Mouse (Mus musculus) limb, embryonic 10.5 days (tissue): Measurements from ENCODE around the gene Kcnc3. TPM values are rescaled to one million over a fixed set of nuclear protein-coding genes. Genes with fewer than 3 reads are reported as not detected.

Experiments
- DNase-seq: peaks from one replicate; pipeline ENCODE4 v3.0.0-alpha.2; 2017; ENCODE audit warnings: low spot score
- H3K27ac ChIP-seq: fragments of 300-500 bp; sonication (generic); 2 replicates; pipeline ENCODE4 v1.5.1; 2016; ENCODE audit warnings: mild to moderate bottlenecking
- H3K27me3 ChIP-seq: fragments of 300-500 bp; sonication (generic); 2 replicates; pipeline ENCODE4 v1.6.1; 2016; ENCODE audit warnings: low read depth, mild to moderate bottlenecking; ENCODE audit not compliant: poor library complexity, severe bottlenecking
- H3K36me3 ChIP-seq: fragments of 300-500 bp; sonication (generic); 2 replicates; pipeline ENCODE4 v1.6.1; 2016; ENCODE audit warnings: mild to moderate bottlenecking, moderate library complexity
- H3K4me1 ChIP-seq: fragments of 300-500 bp; sonication (generic); 2 replicates; pipeline ENCODE4 v1.6.1; 2016
- H3K4me3 ChIP-seq: fragments of 300-500 bp; sonication (generic); 2 replicates; pipeline ENCODE4 v1.5.1; 2016; ENCODE audit warnings: mild to moderate bottlenecking, moderate library complexity
- H3K9me3 ChIP-seq: fragments of 300-500 bp; sonication (generic); replicated peaks from 2 replicates; pipeline ENCODE4 v1.6.1; 2016; ENCODE audit warnings: mild to moderate bottlenecking
- WGBS: fragments of 180-500 bp; shearing (Covaris S2); methylation state at CpG from one replicate; pipeline ENCODE4 v1.1.7; 2016; 5-methylcytosine and 5-hydroxymethylcytosine counted together
- polyA plus RNA-seq: library from polyadenylated mRNA; unstranded; fragments of >200 nt; fragmentation: Nextera tagmentation; extraction: Ambion mirVana; gene quantifications from 2 replicates; pipeline ENCODE4 v1.2.1, GENCODE M21; 2016

The Kcnc3 gene
- polyA plus RNA-seq, 1 experiment from 2014 or later: 0.21 TPM

DNA sequence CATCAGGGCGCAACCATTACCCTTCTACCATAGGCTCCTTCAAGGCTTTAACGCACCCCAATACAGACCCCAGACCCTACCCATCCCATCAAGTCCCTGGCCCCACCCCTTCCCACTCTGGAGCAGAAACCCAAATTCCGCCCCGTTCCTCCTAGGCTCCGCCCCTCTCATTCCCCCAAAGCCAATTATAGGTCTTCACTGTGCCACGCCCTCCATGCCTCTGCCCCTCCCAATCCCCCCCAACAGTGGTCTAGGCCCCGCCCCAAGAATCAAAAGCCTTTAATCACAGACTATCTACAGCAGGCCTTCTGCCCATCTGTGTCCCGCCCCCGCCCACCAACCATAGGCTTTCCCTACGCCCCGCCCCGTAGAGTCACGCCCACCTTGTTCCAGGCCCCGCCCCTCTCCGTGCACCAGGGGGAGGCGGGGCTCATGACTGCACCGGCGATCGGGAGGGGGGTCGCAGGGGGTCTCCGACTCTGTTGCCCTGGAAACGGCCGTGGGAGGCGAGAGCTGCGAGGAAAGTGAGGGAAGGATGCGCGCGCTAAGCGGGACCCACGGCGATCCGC is 37.2 kb upstream of the Kcnc3 start:
- under 1% methylated on average over 32 of the region's 32 CpGs for WGBS
- H3K27me3 ChIP-seq: no peaks in the 10 kb centered on the region
- H3K9me3 ChIP-seq: no peaks in the 10 kb centered on the region
- H3K27ac ChIP-seq: peak overlapping the region; percentile 88
- peaks cover 33% of the 10 kb centered on the region for H3K36me3 ChIP-seq
- H3K4me1 ChIP-seq: peaks cover 16% of the 10 kb centered on the region
- peak overlapping the region; percentile 89 for H3K4me3 ChIP-seq
- DNase-seq: peak; percentile 92

DNA sequence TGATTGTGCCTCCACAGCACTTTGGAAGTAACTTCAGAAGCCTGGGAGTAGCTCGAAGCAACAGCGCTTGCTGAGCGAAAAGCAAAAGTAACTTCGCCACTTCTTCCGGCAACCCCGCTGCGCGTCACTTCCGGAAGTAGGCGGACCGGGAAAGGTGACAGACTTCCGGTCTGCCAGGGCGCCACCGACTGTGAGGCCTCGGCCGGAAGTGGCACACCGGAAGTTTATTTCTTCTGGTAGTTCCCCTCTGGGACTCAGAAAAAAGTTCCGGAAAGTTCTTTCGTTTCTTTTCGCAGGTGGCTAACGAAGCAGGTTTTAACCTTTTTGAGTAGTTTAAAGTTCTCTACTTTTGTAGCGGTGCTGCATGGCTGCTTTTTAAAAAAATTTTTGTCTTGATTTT is 36.6 kb upstream of the Kcnc3 start, which contains the start of gene Nr1h2:
Gene Nr1h2, minus strand, starts transcription at position 126 of the 400 bp plus-strand sequence.
- Histone ChIP-seq H3K4me3 (peak within 1 kb of the TSS; percentile 89), H3K36me3 (peaks cover 33% of the 10 kb centered on the region), H3K4me1 (peaks cover 16% of the 10 kb centered on the region), H3K27ac (peak within 1 kb of the TSS; percentile 88), H3K9me3 (no peaks in the 10 kb centered on the region), H3K27me3 (no peaks in the 10 kb centered on the region)
- under 1% methylated on average over 22 of the region's 22 CpGs for WGBS
- peak; percentile 98 for DNase-seq

DNA sequence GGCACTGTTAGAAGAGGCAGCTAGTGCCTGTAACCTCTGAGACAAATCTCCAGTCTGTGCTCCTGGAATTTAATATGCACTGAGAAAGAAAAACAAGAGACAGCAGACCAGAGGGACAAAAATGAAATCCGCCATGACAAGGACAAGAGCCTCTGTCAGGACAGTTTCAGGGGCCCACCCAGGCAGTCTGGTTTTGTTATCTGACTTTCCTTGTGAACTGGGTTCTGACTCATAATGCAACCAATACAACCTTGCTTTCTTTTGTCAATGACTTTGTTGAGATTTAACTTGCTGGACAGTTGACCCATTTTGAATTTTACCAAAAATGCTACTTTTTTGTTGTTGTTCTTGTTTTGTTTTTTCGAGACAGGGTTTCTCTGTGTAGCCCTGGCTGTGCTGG is 32.8 kb upstream of the Kcnc3 start:
- H3K27ac ChIP-seq: no peak overlapping the region
- H3K4me3 ChIP-seq: no peak overlapping the region
- no peaks in the 10 kb centered on the region for H3K9me3 ChIP-seq
- WGBS: 80% methylated on average over 2 of the region's 2 CpGs
- no peaks in the 10 kb centered on the region for H3K36me3 ChIP-seq
- H3K4me1 ChIP-seq: peaks cover 13% of the 10 kb centered on the region
- no peaks in the 10 kb centered on the region for H3K27me3 ChIP-seq
- DNase-seq: no peak

DNA sequence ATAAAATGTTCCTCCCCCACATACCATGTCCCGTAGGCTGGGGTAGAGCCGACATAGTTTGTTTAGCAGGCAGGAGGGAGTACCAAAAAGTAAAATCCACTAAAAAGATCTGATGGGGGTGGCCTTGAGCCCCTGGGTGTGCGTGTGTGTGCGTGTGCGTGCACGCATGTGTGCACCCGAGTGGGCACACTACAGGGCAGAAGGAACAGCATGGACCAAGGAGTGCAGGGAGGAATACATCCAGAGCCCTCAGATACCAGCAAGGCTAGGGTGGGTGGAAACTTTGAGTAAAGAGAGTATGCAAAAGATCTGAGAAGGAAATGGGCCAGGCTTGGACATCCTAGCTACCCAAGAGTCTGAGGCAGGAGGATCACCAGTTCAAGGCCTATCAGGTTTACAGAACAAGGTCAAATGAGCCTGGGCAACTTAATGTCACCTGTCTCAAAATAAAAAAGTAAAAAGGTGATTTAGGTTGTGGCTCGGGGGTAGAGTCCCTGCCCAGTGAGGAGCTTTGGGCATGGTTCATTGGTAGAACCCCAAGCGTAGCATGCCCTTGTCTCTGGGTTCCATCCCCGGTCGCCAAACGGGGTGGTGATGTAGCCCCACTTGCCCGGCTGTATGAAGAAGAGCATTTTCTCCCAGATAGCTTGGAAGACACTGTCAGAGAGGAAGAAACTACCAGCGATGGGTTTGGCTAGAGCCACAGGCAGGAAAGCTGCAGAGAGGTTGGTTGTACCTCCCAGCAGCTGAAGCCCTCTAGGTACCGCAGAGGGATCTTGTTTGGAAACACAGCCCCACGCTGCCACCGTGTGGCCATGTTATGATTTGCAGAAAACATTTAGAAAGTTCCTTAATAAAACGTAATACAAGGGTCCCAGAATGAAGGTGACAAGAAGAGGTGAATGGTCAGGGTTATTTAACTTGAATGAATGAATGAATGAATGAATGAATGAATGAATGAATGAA is 29.7 kb upstream of the Kcnc3 start:
- no peak overlapping the region for H3K4me3 ChIP-seq
- WGBS: 54% methylated on average over 18 of the region's 18 CpGs
- no peaks in the 10 kb centered on the region for H3K4me1 ChIP-seq
- no peaks in the 10 kb centered on the region for H3K27me3 ChIP-seq
- no peak overlapping the region for H3K27ac ChIP-seq
- no peaks in the 10 kb centered on the region for H3K9me3 ChIP-seq
- H3K36me3 ChIP-seq: no peaks in the 10 kb centered on the region
- peak; percentile 81 for DNase-seq

DNA sequence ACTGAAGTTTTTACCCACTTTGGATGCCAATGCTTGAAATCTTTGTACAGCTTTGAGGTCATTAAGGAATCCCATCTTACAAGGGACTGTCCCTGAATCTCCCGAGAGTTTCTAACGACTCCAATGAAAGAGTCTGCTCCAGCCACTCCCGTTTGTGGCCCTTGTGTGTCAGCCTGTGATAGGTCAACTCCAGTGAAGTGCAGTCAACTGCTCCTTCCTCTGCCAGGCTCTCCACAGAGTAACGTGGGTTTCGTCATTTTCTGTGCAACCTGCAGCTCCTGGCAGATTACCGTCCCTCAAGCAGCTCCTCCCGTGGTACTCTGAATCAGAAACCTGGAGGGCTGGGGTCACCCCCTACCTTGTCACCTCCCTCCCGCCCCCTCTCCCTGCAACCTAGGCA is 27.2 kb upstream of the Kcnc3 start:
- Histone ChIP-seq H3K4me3 (no peak overlapping the region), H3K27ac (no peak overlapping the region), H3K4me1 (no peaks in the 10 kb centered on the region), H3K9me3 (no peaks in the 10 kb centered on the region), H3K36me3 (no peaks in the 10 kb centered on the region), H3K27me3 (no peaks in the 10 kb centered on the region)
- DNase-seq: no peak
- 47% methylated on average over 8 of the region's 8 CpGs for WGBS

DNA sequence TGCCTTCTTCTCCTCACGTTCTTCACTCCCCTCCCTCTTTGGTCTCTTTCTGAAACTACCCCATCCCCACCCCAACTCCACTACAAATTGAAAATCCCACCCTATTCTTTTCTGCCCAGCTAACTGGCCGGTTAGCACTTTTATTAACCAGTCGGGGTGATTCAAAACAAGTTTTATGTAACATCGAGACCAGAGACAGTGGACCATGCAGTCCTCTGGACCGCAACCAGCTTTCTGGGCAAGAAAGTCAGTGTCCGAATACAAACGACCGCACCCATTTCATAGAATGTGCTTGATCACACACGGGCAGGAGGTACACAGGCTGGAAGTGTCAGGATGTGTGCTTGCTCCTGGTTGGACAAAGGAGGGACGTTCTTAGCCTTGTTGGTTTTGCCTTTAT is 26.0 kb upstream of the Kcnc3 start:
- no peak overlapping the region for H3K27ac ChIP-seq
- no peak overlapping the region for H3K4me3 ChIP-seq
- H3K36me3 ChIP-seq: no peaks in the 10 kb centered on the region
- DNase-seq: no peak
- WGBS: 85% methylated on average over 10 of the region's 10 CpGs
- no peaks in the 10 kb centered on the region for H3K4me1 ChIP-seq
- H3K9me3 ChIP-seq: no peaks in the 10 kb centered on the region
- no peaks in the 10 kb centered on the region; the same call in 1 of the 2 replicates for H3K27me3 ChIP-seq

DNA sequence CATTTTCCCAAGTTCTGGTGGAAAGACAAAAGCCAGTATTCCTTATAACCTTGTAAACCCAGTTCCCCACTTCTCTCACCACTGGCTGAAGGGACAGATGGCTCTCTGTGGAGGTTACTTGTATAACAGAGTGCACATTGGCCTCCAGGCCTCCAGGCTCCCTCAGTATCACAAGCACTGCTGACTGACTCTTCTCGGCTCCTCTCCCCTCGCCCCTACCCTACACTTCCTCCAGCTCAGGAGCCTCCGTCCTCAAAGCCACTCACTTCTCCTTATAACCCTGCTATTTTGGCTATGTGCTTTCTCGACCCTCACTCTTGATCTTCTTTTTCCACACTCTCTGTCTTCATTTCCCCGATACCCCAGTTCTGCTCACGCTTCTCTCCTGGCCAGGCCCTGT is 25.1 kb upstream of the Kcnc3 start:
- DNase-seq: no peak
- H3K9me3 ChIP-seq: no peaks in the 10 kb centered on the region
- no peak overlapping the region for H3K27ac ChIP-seq
- WGBS: 77% methylated on average over 6 of the region's 6 CpGs
- H3K4me3 ChIP-seq: no peak overlapping the region
- H3K27me3 ChIP-seq: no peaks in the 10 kb centered on the region; the same call in 1 of the 2 replicates
- no peaks in the 10 kb centered on the region for H3K36me3 ChIP-seq
- no peaks in the 10 kb centered on the region for H3K4me1 ChIP-seq

DNA sequence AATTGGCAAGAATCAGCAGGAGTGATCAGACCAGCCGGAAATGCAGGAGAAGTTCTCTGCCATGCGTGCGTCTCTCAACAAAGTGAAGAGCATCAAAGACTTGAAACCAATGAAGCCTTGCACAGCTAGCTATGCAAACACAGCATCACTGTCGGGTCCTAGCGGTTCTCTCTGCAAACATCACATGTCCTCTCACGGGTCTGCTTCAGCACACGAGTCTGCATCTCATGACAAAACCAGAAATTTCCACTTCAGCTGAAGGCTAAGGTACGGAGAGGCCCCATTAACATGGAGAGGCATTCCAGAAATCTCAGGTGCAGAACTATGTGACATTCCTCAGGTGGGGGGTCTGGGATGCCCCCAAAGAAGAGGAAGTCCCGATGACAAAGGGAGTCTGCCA is 21.7 kb upstream of the Kcnc3 start:
- Histone ChIP-seq H3K4me3 (no peak overlapping the region), H3K4me1 (no peaks in the 10 kb centered on the region), H3K27me3 (no peaks in the 10 kb centered on the region; the same call in 1 of the 2 replicates), H3K27ac (no peak overlapping the region), H3K36me3 (no peaks in the 10 kb centered on the region), H3K9me3 (no peaks in the 10 kb centered on the region)
- WGBS: 81% methylated on average over 9 of the region's 9 CpGs
- no peak for DNase-seq

DNA sequence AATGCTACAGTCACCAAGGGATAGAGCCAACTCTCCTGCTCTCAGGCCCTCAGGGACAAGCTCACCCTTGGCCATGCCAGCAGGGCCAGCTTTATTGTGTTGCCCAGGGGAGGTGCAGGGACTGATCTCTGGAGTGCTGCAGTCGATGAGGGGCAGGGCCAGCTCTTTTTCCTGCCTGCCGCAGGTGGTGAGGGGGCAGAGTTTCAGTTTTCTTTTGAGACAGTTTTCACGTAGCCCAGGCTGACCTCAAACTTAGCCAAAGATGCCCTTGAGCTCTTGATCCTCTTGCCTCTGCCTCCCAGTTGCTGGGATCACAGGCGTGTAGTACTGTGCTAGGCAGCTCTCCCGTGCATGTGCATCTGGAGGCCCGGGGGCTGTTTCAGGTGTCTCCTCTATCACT is 19.5 kb upstream of the Kcnc3 start:
- Histone ChIP-seq H3K4me1 (no peaks in the 10 kb centered on the region), H3K36me3 (no peaks in the 10 kb centered on the region), H3K27ac (no peak overlapping the region), H3K4me3 (no peak overlapping the region), H3K9me3 (no peaks in the 10 kb centered on the region), H3K27me3 (no peaks in the 10 kb centered on the region; the same call in 1 of the 2 replicates)
- no peak for DNase-seq
- 91% methylated on average over 6 of the region's 6 CpGs for WGBS

DNA sequence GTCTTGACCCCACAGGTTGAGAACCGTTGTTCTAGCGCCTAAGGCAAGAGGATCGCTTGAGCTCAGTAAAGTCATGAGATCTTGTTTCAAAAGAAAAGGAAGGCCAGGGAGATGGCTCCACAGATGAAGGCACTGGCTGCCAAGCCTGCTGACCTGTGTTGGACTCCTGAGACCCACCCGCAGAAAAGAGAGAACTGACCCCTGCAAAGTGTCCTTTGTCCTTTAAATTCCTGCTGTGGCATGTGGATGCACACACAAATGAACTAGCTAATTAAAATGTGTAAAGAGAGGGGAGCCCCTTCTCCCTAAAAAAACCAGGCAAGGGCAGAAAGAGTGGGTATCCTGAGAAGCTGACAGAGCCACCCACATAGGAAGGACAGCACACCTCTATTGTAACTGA is 18.7 kb upstream of the Kcnc3 start:
- 56% methylated on average over 4 of the region's 4 CpGs for WGBS
- no peak overlapping the region for H3K27ac ChIP-seq
- no peaks in the 10 kb centered on the region; the same call in 1 of the 2 replicates for H3K27me3 ChIP-seq
- H3K4me3 ChIP-seq: no peak overlapping the region
- H3K9me3 ChIP-seq: no peaks in the 10 kb centered on the region
- H3K36me3 ChIP-seq: no peaks in the 10 kb centered on the region
- DNase-seq: no peak
- no peaks in the 10 kb centered on the region for H3K4me1 ChIP-seq

DNA sequence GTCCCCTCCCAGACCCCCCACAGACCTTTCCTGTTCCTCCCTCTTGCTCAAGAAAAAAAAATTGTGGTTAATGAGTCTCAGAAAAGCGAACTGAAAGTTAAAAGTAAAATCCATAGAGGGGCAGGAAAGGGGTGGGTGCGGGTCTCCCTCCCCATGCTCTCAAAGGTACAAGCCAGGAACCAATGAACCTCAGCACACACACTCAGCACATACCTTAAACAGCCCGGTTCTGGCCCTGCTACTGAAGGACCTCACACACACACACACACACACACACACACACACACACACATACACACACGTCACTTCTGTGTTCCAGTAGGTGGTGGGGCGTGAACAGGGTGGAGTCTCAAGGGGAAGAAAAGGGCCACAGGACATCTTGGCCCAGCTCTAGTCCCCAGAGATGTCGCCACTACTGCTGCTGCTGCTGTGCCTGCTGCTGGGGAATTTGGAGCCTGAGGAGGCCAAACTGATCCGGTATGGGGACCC is 18.2 kb upstream of the Kcnc3 start, which contains the start of gene Napsa:
Gene Napsa, plus strand, starts transcription at position 168 of the 489 bp plus-strand sequence.
- H3K27me3 ChIP-seq: no peaks in the 10 kb centered on the region; the same call in 1 of the 2 replicates
- H3K4me3 ChIP-seq: no peak within 1 kb of the TSS
- no peak within 1 kb of the TSS for H3K27ac ChIP-seq
- DNase-seq: no peak
- no peaks in the 10 kb centered on the region for H3K4me1 ChIP-seq
- no peaks in the 10 kb centered on the region for H3K36me3 ChIP-seq
- no peaks in the 10 kb centered on the region for H3K9me3 ChIP-seq
- WGBS: 54% methylated on average over 7 of the region's 7 CpGs

DNA sequence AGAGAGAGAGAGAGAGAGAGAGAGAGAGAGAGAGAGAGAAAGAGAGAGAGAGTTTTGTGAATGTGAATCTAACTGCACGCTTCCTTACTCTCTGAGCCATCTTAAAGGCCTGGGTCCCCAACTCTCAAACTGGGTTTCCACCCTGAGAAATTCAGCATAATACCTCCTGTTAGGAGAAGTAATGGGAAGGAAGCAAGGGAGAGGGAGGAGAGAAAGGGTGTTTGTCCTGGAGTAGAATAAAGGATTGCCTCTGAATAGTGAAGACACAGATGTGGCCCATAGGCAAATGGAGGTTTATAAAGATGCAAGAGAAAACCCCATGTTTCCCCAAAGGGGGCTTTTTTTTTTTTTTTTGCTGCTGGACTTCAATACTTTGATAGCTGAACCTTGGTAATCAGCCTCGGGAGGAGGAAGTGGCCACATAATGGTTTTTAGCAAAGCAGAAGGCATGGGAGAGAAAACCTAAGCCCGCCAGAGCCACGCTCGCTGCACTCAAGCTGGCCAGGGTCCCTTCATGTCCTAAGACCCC is 17.4 kb upstream of the Kcnc3 start:
- DNase-seq: no peak
- no peaks in the 10 kb centered on the region; the same call in 1 of the 2 replicates for H3K27me3 ChIP-seq
- 84% methylated on average over 5 of the region's 5 CpGs for WGBS
- no peak overlapping the region for H3K27ac ChIP-seq
- no peaks in the 10 kb centered on the region for H3K9me3 ChIP-seq
- no peak overlapping the region for H3K4me3 ChIP-seq
- H3K36me3 ChIP-seq: no peaks in the 10 kb centered on the region
- H3K4me1 ChIP-seq: no peaks in the 10 kb centered on the region
